Mouse (Mus musculus): ENCODE results near the gene Kbtbd4. TPM values are rescaled to one million over a fixed set of nuclear protein-coding genes. Genes with fewer than 3 reads are reported as not detected.

Gene Kbtbd4
- polyA plus RNA-seq, 1 experiment from 2014 or later, result 49.5 TPM

DNA sequence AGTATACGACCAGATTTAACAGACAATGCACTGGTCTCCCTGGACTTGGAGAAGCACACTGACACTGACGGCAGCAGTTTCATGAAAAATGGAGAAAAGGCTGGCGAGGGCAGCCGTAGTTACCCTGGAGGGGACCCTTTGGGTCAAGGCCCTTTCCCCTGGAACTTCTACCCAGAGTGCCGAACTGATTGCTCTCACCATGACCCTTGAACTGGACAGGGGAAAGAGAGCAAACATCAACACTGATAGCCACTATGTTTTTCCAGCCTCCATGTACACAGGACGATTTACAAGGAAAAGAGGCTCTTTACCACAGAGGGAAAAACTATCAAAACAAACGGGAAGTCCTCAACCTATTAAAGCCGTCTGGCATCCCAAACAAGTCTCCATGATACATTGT, 27.3 kb downstream of the Kbtbd4 start:
- Histone ChIP-seq H3K4me2 (ENCODE audit: low read depth) (no peak overlapping the region), H3K4me3 (ENCODE audit: low read depth, low read length) (no peak overlapping the region), H3K36me3 (ENCODE audit: control insufficient read depth, insufficient read depth, low read length) (no peaks in the 10 kb centered on the region), H3K27ac (ENCODE audit: low read depth, low read length) (no peak overlapping the region), H3K4me1 (ENCODE audit: control insufficient read depth, insufficient read depth, low read length) (no peaks in the 10 kb centered on the region), H3K9me3 (ENCODE audit: control insufficient read depth, low read length) (no peaks in the 10 kb centered on the region), H3K9ac (ENCODE audit: low read length) (no peak overlapping the region), H3K27me3 (ENCODE audit: control insufficient read depth, insufficient read depth, low read length) (no peaks in the 10 kb centered on the region)
- DNase-seq (ENCODE audit: low spot score) (no peak), ATAC-seq (ENCODE audit: insufficient read depth, low FRiP score, low TSS enrichment) (no peak)
- 70% methylated on average over 8 of the region's 8 CpGs for WGBS

GRCm38 (mm10) chr2:90932273-90932672, 27.7 kb downstream of the Kbtbd4 start:
- no peak overlapping the region for H3K4me2 ChIP-seq (ENCODE audit: low read depth)
- H3K9ac ChIP-seq (ENCODE audit: low read length), result no peak overlapping the region
- H3K4me1 ChIP-seq (ENCODE audit: control insufficient read depth, insufficient read depth, low read length), result no peaks in the 10 kb centered on the region
- no peak overlapping the region for H3K4me3 ChIP-seq (ENCODE audit: low read depth, low read length)
- H3K36me3 ChIP-seq (ENCODE audit: control insufficient read depth, insufficient read depth, low read length), result no peaks in the 10 kb centered on the region
- no peak for ATAC-seq (ENCODE audit: insufficient read depth, low FRiP score, low TSS enrichment)
- 63% methylated on average over 2 of the region's 2 CpGs for WGBS
- no peaks in the 10 kb centered on the region for H3K9me3 ChIP-seq (ENCODE audit: control insufficient read depth, low read length)
- H3K27me3 ChIP-seq (ENCODE audit: control insufficient read depth, insufficient read depth, low read length), result no peaks in the 10 kb centered on the region
- no peak for DNase-seq (ENCODE audit: low spot score)
- no peak overlapping the region for H3K27ac ChIP-seq (ENCODE audit: low read depth, low read length)

- no peak overlapping the region for H3K4me2 ChIP-seq (ENCODE audit: low read depth)
- H3K4me1 ChIP-seq (ENCODE audit: control insufficient read depth, insufficient read depth, low read length), result peaks cover 18% of the 10 kb centered on the region
- ATAC-seq (ENCODE audit: insufficient read depth, low FRiP score, low TSS enrichment), result no peak
- 66% methylated on average over 3 of the region's 3 CpGs for WGBS
- H3K27me3 ChIP-seq (ENCODE audit: control insufficient read depth, insufficient read depth, low read length), result no peaks in the 10 kb centered on the region
- H3K4me3 ChIP-seq (ENCODE audit: low read depth, low read length), result no peak overlapping the region
- DNase-seq (ENCODE audit: low spot score), result no peak
- no peak overlapping the region for H3K9ac ChIP-seq (ENCODE audit: low read length)
- no peak overlapping the region for H3K27ac ChIP-seq (ENCODE audit: low read depth, low read length)
- no peaks in the 10 kb centered on the region for H3K9me3 ChIP-seq (ENCODE audit: control insufficient read depth, low read length)
- H3K36me3 ChIP-seq (ENCODE audit: control insufficient read depth, insufficient read depth, low read length), result no peaks in the 10 kb centered on the region
Measured at GRCm38 (mm10) chr2:90938362-90938761, 33.8 kb downstream of the Kbtbd4 start.

- H3K9me3 ChIP-seq (ENCODE audit: control insufficient read depth, low read length), result no peaks in the 10 kb centered on the region
- peak overlapping the region; percentile 93 for H3K9ac ChIP-seq (ENCODE audit: low read length)
- H3K27me3 ChIP-seq (ENCODE audit: control insufficient read depth, insufficient read depth, low read length), result no peaks in the 10 kb centered on the region
- H3K4me2 ChIP-seq (ENCODE audit: low read depth), result peak overlapping the region; percentile 77
- 55% methylated on average over 8 of the region's 8 CpGs for WGBS
- no peaks in the 10 kb centered on the region for H3K36me3 ChIP-seq (ENCODE audit: control insufficient read depth, insufficient read depth, low read length)
- H3K4me3 ChIP-seq (ENCODE audit: low read depth, low read length), result peak overlapping the region; percentile 99
- H3K4me1 ChIP-seq (ENCODE audit: control insufficient read depth, insufficient read depth, low read length), result peaks cover 18% of the 10 kb centered on the region
- DNase-seq (ENCODE audit: low spot score), result no peak
- peak overlapping the region; percentile 91 for H3K27ac ChIP-seq (ENCODE audit: low read depth, low read length)
- ATAC-seq (ENCODE audit: insufficient read depth, low FRiP score, low TSS enrichment), result peak; percentile 20
Measured at GRCm38 (mm10) chr2:90939750-90940149, 35.2 kb downstream of the Kbtbd4 start.

- peak within 1 kb of the TSS; percentile 93 for H3K9ac ChIP-seq (ENCODE audit: low read length)
- DNase-seq (ENCODE audit: low spot score) (peak; percentile 95), ATAC-seq (ENCODE audit: insufficient read depth, low FRiP score, low TSS enrichment) (peak; percentile 95)
- peak within 1 kb of the TSS; percentile 91 for H3K27ac ChIP-seq (ENCODE audit: low read depth, low read length)
- H3K27me3 ChIP-seq (ENCODE audit: control insufficient read depth, insufficient read depth, low read length), result no peaks in the 10 kb centered on the region
- WGBS, result under 1% methylated on average over 83 of the region's 113 CpGs
- H3K4me2 ChIP-seq (ENCODE audit: low read depth), result peak within 1 kb of the TSS; percentile 77
- no peaks in the 10 kb centered on the region for H3K9me3 ChIP-seq (ENCODE audit: control insufficient read depth, low read length)
- H3K36me3 ChIP-seq (ENCODE audit: control insufficient read depth, insufficient read depth, low read length), result no peaks in the 10 kb centered on the region
- peaks cover 18% of the 10 kb centered on the region for H3K4me1 ChIP-seq (ENCODE audit: control insufficient read depth, insufficient read depth, low read length)
- peak within 1 kb of the TSS; percentile 99 for H3K4me3 ChIP-seq (ENCODE audit: low read depth, low read length)
Measured at GRCm38 (mm10) chr2:90940233-90941229, 36.0 kb downstream of the Kbtbd4 start, which contains the start of gene Celf1. Celf1 (plus strand) TSS chr2:90940382.

GRCm38 (mm10) chr2:90941744-90942143, 37.2 kb downstream of the Kbtbd4 start:
- Histone ChIP-seq H3K27me3 (ENCODE audit: control insufficient read depth, insufficient read depth, low read length) (no peaks in the 10 kb centered on the region), H3K4me1 (ENCODE audit: control insufficient read depth, insufficient read depth, low read length) (peaks cover 18% of the 10 kb centered on the region), H3K4me2 (ENCODE audit: low read depth) (peak overlapping the region; percentile 77), H3K9me3 (ENCODE audit: control insufficient read depth, low read length) (no peaks in the 10 kb centered on the region), H3K36me3 (ENCODE audit: control insufficient read depth, insufficient read depth, low read length) (no peaks in the 10 kb centered on the region), H3K9ac (ENCODE audit: low read length) (no peak overlapping the region), H3K4me3 (ENCODE audit: low read depth, low read length) (peak overlapping the region; percentile 99), H3K27ac (ENCODE audit: low read depth, low read length) (no peak overlapping the region)
- ATAC-seq (ENCODE audit: insufficient read depth, low FRiP score, low TSS enrichment) (no peak), DNase-seq (ENCODE audit: low spot score) (no peak)
- WGBS, result 62% methylated on average over 2 of the region's 2 CpGs

- Histone ChIP-seq H3K4me1 (ENCODE audit: control insufficient read depth, insufficient read depth, low read length) (no peaks in the 10 kb centered on the region), H3K36me3 (ENCODE audit: control insufficient read depth, insufficient read depth, low read length) (no peaks in the 10 kb centered on the region), H3K4me3 (ENCODE audit: low read depth, low read length) (no peak overlapping the region), H3K9ac (ENCODE audit: low read length) (no peak overlapping the region), H3K27me3 (ENCODE audit: control insufficient read depth, insufficient read depth, low read length) (no peaks in the 10 kb centered on the region), H3K4me2 (ENCODE audit: low read depth) (no peak overlapping the region), H3K27ac (ENCODE audit: low read depth, low read length) (no peak overlapping the region), H3K9me3 (ENCODE audit: control insufficient read depth, low read length) (no peaks in the 10 kb centered on the region)
- WGBS, result 89% methylated on average over 5 of the region's 5 CpGs
- DNase-seq (ENCODE audit: low spot score), result no peak
- ATAC-seq (ENCODE audit: insufficient read depth, low FRiP score, low TSS enrichment), result no peak
Measured at GRCm38 (mm10) chr2:90950149-90950548, 45.6 kb downstream of the Kbtbd4 start.

GRCm38 (mm10) chr2:90950582-90951194, 46.1 kb downstream of the Kbtbd4 start:
- DNase-seq (ENCODE audit: low spot score), result no peak
- Histone ChIP-seq H3K27ac (ENCODE audit: low read depth, low read length) (no peak overlapping the region), H3K9ac (ENCODE audit: low read length) (no peak overlapping the region), H3K36me3 (ENCODE audit: control insufficient read depth, insufficient read depth, low read length) (no peaks in the 10 kb centered on the region), H3K9me3 (ENCODE audit: control insufficient read depth, low read length) (no peaks in the 10 kb centered on the region), H3K4me2 (ENCODE audit: low read depth) (no peak overlapping the region), H3K27me3 (ENCODE audit: control insufficient read depth, insufficient read depth, low read length) (no peaks in the 10 kb centered on the region), H3K4me3 (ENCODE audit: low read depth, low read length) (no peak overlapping the region), H3K4me1 (ENCODE audit: control insufficient read depth, insufficient read depth, low read length) (no peaks in the 10 kb centered on the region)
- no peak for ATAC-seq (ENCODE audit: insufficient read depth, low FRiP score, low TSS enrichment)
